Comparison of ENCODE assay signal across 21 mouse cellular contexts in genomic region chr12:71458559-71459176, GRCm38 (mm10).
A peak's percentile ranks its signal among the peaks of the same experiment; 100 is the strongest.
DNase-seq lines count a peak whose midpoint lies in the region; ATAC-seq and TF ChIP-seq lines count a peak whose summit lies in the region.
"Had no signal": no experiment of that assay in that cellular context is flagged by ENCODE, and none has a peak within 500 bp of the region (broad histone marks: within the 10 kb centered on the region; RNA-seq: fewer than 3 reads in every experiment).

No protein-coding gene starts in this region.

- no peak for DNase-seq in heart, postnatal 36 days
- no peak for DNase-seq in lung, adult 2 months
- peak; percentile 67 for DNase-seq in embryonic facial prominence, embryonic 14.5 days (ENCODE audit: low spot score)
- DNase-seq in stomach, postnatal 0 days (ENCODE audit: low spot score): no peak
- DNase-seq: adrenal gland, postnatal 25 days; B cell, adult 2 months; cerebellum, adult 8-10 months; heart, adult 11 months; kidney, postnatal 14 days; lung, adult 18-20 months; right cerebral cortex, postnatal 14 days; thymus, postnatal 4 days had no signal

- no peaks in the 10 kb centered on the region for H3K9me3 ChIP-seq in heart, embryonic 15.5 days (replicated peaks)
- H3K9me3 ChIP-seq in lung, embryonic 16.5 days (ENCODE audit: control insufficient read depth, low read length): no peaks in the 10 kb centered on the region
- H3K9me3 ChIP-seq in embryonic facial prominence, embryonic 14.5 days (ENCODE audit: control insufficient read depth, low read length): no peaks in the 10 kb centered on the region
- no peaks in the 10 kb centered on the region for H3K9me3 ChIP-seq in stomach, postnatal 0 days (ENCODE audit: control insufficient read depth, low read length)
- H3K9me3 ChIP-seq in forebrain, embryonic 15.5 days: no peaks in the 10 kb centered on the region
- H3K9me3 ChIP-seq: hindbrain, embryonic 12.5 days; neural tube, embryonic 13.5 days had no signal

- no peaks in the 10 kb centered on the region for H3K36me3 ChIP-seq in heart, embryonic 15.5 days
- no peaks in the 10 kb centered on the region for H3K36me3 ChIP-seq in lung, embryonic 16.5 days (ENCODE audit: control insufficient read depth, insufficient read depth, low read length)
- H3K36me3 ChIP-seq in embryonic facial prominence, embryonic 14.5 days (ENCODE audit: control insufficient read depth, insufficient read depth, low read length): no peaks in the 10 kb centered on the region
- no peaks in the 10 kb centered on the region for H3K36me3 ChIP-seq in stomach, postnatal 0 days (ENCODE audit: control insufficient read depth, insufficient read depth, low read length)
- no peaks in the 10 kb centered on the region for H3K36me3 ChIP-seq in forebrain, embryonic 15.5 days
- H3K36me3 ChIP-seq: hindbrain, embryonic 12.5 days; neural tube, embryonic 13.5 days had no signal

- no peak for ATAC-seq in heart, embryonic 15.5 days (replicated peaks; ENCODE audit: insufficient number of reproducible peaks, insufficient read depth, low FRiP score, low read depth)
- peak; percentile 79 for ATAC-seq in lung, embryonic 16.5 days (ENCODE audit: low read depth)
- ATAC-seq in embryonic facial prominence, embryonic 14.5 days (ENCODE audit: low read depth): peak; percentile 83; the same call in 1 of the 2 replicates
- ATAC-seq in stomach, postnatal 0 days (ENCODE audit: low FRiP score, low TSS enrichment): 0 out of 2 replicates have a peak, but pooled peaks have one; percentile 29
- no peak for ATAC-seq in forebrain, embryonic 15.5 days (replicated peaks)
- ATAC-seq: forebrain, embryonic 14.5 days; inflammation-experienced regulatory T-cells, adult 6 months; Patski had no signal

- H3K4me1 ChIP-seq in heart, embryonic 15.5 days (replicated peaks): no peaks in the 10 kb centered on the region; the same call in 1 of the 2 replicates
- peaks cover 23% of the 10 kb centered on the region for H3K4me1 ChIP-seq in lung, embryonic 16.5 days (replicated peaks; ENCODE audit: control insufficient read depth, insufficient read depth, low read length)
- no peaks in the 10 kb centered on the region for H3K4me1 ChIP-seq in lung, adult 2 months (ENCODE audit: control insufficient read depth, insufficient read depth, low read length)
- H3K4me1 ChIP-seq in embryonic facial prominence, embryonic 14.5 days (ENCODE audit: control insufficient read depth, insufficient read depth, low read length): peaks cover 15% of the 10 kb centered on the region; the same call in 1 of the 2 replicates
- H3K4me1 ChIP-seq in stomach, postnatal 0 days (replicated peaks; ENCODE audit: control insufficient read depth, insufficient read depth): no peaks in the 10 kb centered on the region
- H3K4me1 ChIP-seq in forebrain, embryonic 15.5 days: peaks cover 3% of the 10 kb centered on the region; the same call in 1 of the 2 replicates

- no peak overlapping the region for H3K4me2 ChIP-seq in heart, embryonic 15.5 days
- H3K4me2 ChIP-seq in lung, embryonic 16.5 days (ENCODE audit: low read depth, low read length): peak overlapping the region; percentile 36
- no peak overlapping the region for H3K4me2 ChIP-seq in embryonic facial prominence, embryonic 14.5 days (ENCODE audit: low read depth, low read length)
- H3K4me2 ChIP-seq in stomach, postnatal 0 days (replicated peaks; ENCODE audit: low read depth): peak overlapping the region; percentile 28; the same call in 1 of the 2 replicates
- no peak overlapping the region for H3K4me2 ChIP-seq in forebrain, embryonic 15.5 days (replicated peaks)
- H3K4me2 ChIP-seq: hindbrain, embryonic 12.5 days; midbrain, embryonic 11.5 days; neural tube, embryonic 13.5 days had no signal

- TF ChIP-seq EP300 in stomach, postnatal 0 days (optimal IDR thresholded peaks at IDR 0.05): no peak

- H3K27ac ChIP-seq in heart, embryonic 15.5 days: peak overlapping the region; percentile 21; the same call in 1 of the 2 replicates
- peak overlapping the region; percentile 31; the same call in 1 of the 2 replicates for H3K27ac ChIP-seq in lung, embryonic 16.5 days (ENCODE audit: low read length)
- peak overlapping the region; percentile 46; the same call in 1 of the 2 replicates for H3K27ac ChIP-seq in embryonic facial prominence, embryonic 14.5 days (replicated peaks; ENCODE audit: low read depth, low read length)
- H3K27ac ChIP-seq in stomach, postnatal 0 days (replicated peaks): no peak overlapping the region
- no peak overlapping the region for H3K27ac ChIP-seq in forebrain, embryonic 15.5 days (replicated peaks)
- H3K27ac ChIP-seq: hindbrain, embryonic 12.5 days; neural tube, embryonic 13.5 days had no signal

- H3K9ac ChIP-seq in heart, embryonic 15.5 days: no peak overlapping the region
- H3K9ac ChIP-seq in lung, embryonic 16.5 days (ENCODE audit: low read length): no peak overlapping the region
- no peak overlapping the region for H3K9ac ChIP-seq in embryonic facial prominence, embryonic 14.5 days (ENCODE audit: low read depth, low read length)
- no peak overlapping the region for H3K9ac ChIP-seq in stomach, postnatal 0 days (ENCODE audit: low read length)
- no peak overlapping the region for H3K9ac ChIP-seq in forebrain, embryonic 15.5 days (replicated peaks)
- H3K9ac ChIP-seq: hindbrain, embryonic 12.5 days; neural tube, embryonic 13.5 days had no signal

- 61% methylated on average over 12 of the region's 12 CpGs for WGBS in heart, embryonic 15.5 days
- WGBS in lung, embryonic 16.5 days: 32% methylated on average over 12 of the region's 12 CpGs
- WGBS in lung, adult 2 months: 46% methylated on average over 12 of the region's 12 CpGs
- WGBS in embryonic facial prominence, embryonic 14.5 days: 45% methylated on average over 12 of the region's 12 CpGs
- 38% methylated on average over 12 of the region's 12 CpGs for WGBS in stomach, postnatal 0 days
- 68% methylated on average over 12 of the region's 12 CpGs for whole genome bisulfite sequencing in forebrain, embryonic 15.5 days

- intact Hi-C loops in heart, postnatal 36 days (cut with DNase I): no loop called here

- H3K27me3 ChIP-seq in heart, embryonic 15.5 days: 0 out of 2 replicates have a peak, but pooled peaks cover 3% of the 10 kb centered on the region
- H3K27me3 ChIP-seq in lung, embryonic 16.5 days (ENCODE audit: control insufficient read depth, insufficient read depth, low read depth, low read length): no peaks in the 10 kb centered on the region; the same call in 1 of the 2 replicates
- H3K27me3 ChIP-seq in embryonic facial prominence, embryonic 14.5 days (replicated peaks; ENCODE audit: control insufficient read depth, insufficient read depth, low read length): no peaks in the 10 kb centered on the region
- H3K27me3 ChIP-seq in stomach, postnatal 0 days (ENCODE audit: control insufficient read depth, insufficient read depth, low read length): no peaks in the 10 kb centered on the region
- H3K27me3 ChIP-seq in forebrain, embryonic 15.5 days: no peaks in the 10 kb centered on the region
- H3K27me3 ChIP-seq: hindbrain, embryonic 12.5 days; neural tube, embryonic 13.5 days; Patski had no signal

- TF ChIP-seq POLR2A in lung, adult 2 months (IDR thresholded peaks at IDR 0.05; ENCODE audit: borderline replicate concordance, extremely low read depth, low read depth, low read length): no peak

- TF ChIP-seq CTCF in lung, adult 2 months (IDR thresholded peaks at IDR 0.05; ENCODE audit: insufficient read depth, low read length): no peak
- no peak for TF ChIP-seq CTCF in stomach, postnatal 0 days (IDR thresholded peaks at IDR 0.05; ENCODE audit: low read depth)

- no peak overlapping the region for H3K4me3 ChIP-seq in heart, embryonic 15.5 days
- no peak overlapping the region for H3K4me3 ChIP-seq in lung, embryonic 16.5 days (ENCODE audit: low read length)
- no peak overlapping the region for H3K4me3 ChIP-seq in lung, adult 2 months (replicated peaks; ENCODE audit: extremely low read depth, low read depth, low read length)
- H3K4me3 ChIP-seq in embryonic facial prominence, embryonic 14.5 days (ENCODE audit: low read depth, low read length): no peak overlapping the region
- H3K4me3 ChIP-seq in stomach, postnatal 0 days (ENCODE audit: low read depth, low read length): no peak overlapping the region
- no peak overlapping the region for H3K4me3 ChIP-seq in forebrain, embryonic 15.5 days
- H3K4me3 ChIP-seq: hindbrain, embryonic 12.5 days; neural tube, embryonic 13.5 days had no signal

Comparison
In these comparisons a context has a peak if more than half of its experiments do, and no peak if none do; other contexts are left out.
1. ATAC-seq: peak in lung, embryonic 16.5 days (single experiment), embryonic facial prominence, embryonic 14.5 days (single experiment) and stomach, postnatal 0 days (single experiment); none in heart, embryonic 15.5 days (single experiment) and forebrain, embryonic 15.5 days (single experiment).
2. H3K27ac ChIP-seq: peak in heart, embryonic 15.5 days (single experiment), lung, embryonic 16.5 days (single experiment) and embryonic facial prominence, embryonic 14.5 days (single experiment); none in stomach, postnatal 0 days (single experiment) and forebrain, embryonic 15.5 days (single experiment).
3. H3K4me2 ChIP-seq: peak in lung, embryonic 16.5 days (single experiment) and stomach, postnatal 0 days (single experiment); none in heart, embryonic 15.5 days (single experiment), embryonic facial prominence, embryonic 14.5 days (single experiment) and forebrain, embryonic 15.5 days (single experiment).